In the genomic region with DNA sequence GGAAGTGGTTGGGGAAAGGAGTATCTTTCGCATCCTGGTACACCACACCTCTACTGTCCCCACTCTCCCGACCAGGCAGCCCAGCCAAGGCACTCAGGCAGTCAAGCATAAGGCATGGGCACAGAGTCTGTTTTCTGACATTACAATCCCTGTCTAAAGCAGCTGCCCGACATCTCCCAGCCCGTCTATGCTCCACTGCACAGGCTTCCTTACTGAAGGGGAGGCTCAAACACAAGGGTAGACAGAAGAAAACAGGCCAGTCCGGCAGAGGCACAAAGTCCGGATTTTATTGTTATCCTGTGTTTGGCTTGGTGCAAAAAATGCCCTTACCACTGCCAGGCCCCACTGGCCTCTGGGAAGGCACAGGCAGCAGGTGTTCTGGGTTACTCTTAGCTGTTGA, we compare ENCODE assay signal across 21 mouse cellular contexts. TPM values are rescaled to one million over a fixed set of nuclear protein-coding genes. Genes with fewer than 3 reads are reported as not detected.
DNase-seq lines count a peak whose midpoint lies in the region; ATAC-seq and TF ChIP-seq lines count a peak whose summit lies in the region.
"Had no signal": no experiment of that assay in that cellular context is flagged by ENCODE, and none has a peak within 500 bp of the region (broad histone marks: within the 10 kb centered on the region; RNA-seq: fewer than 3 reads in every experiment).

No protein-coding gene starts in this region.

- peaks cover 7% of the 10 kb centered on the region; the same call in 1 of the 2 replicates for H3K27me3 ChIP-seq in midbrain, embryonic 11.5 days (ENCODE audit: control insufficient read depth, insufficient read depth, low read length)
- H3K27me3 ChIP-seq in midbrain, embryonic 13.5 days = peaks cover 6% of the 10 kb centered on the region; the same call in 1 of the 2 replicates
- peaks cover 7% of the 10 kb centered on the region; the same call in 1 of the 2 replicates for H3K27me3 ChIP-seq in kidney, postnatal 0 days (ENCODE audit: insufficient read depth, low read length)
- H3K27me3 ChIP-seq: hindbrain, embryonic 15.5 days had no signal

- no peak overlapping the region for H3K4me2 ChIP-seq in midbrain, embryonic 11.5 days
- no peak overlapping the region for H3K4me2 ChIP-seq in midbrain, embryonic 13.5 days (replicated peaks)
- no peak overlapping the region for H3K4me2 ChIP-seq in kidney, postnatal 0 days (ENCODE audit: low read length)
- H3K4me2 ChIP-seq: embryonic facial prominence, embryonic 12.5 days; forebrain, embryonic 12.5 days; heart, embryonic 13.5 days; hindbrain, embryonic 15.5 days had no signal

- no peaks in the 10 kb centered on the region for H3K9me3 ChIP-seq in midbrain, embryonic 11.5 days (ENCODE audit: control insufficient read depth, low read length)
- H3K9me3 ChIP-seq in midbrain, embryonic 13.5 days = no peaks in the 10 kb centered on the region
- no peaks in the 10 kb centered on the region for H3K9me3 ChIP-seq in kidney, postnatal 0 days (replicated peaks; ENCODE audit: low read length)
- H3K9me3 ChIP-seq: embryonic facial prominence, embryonic 12.5 days; forebrain, embryonic 12.5 days; heart, embryonic 13.5 days; hindbrain, embryonic 15.5 days had no signal

- H3K9ac ChIP-seq in midbrain, embryonic 11.5 days (ENCODE audit: low read length) = no peak overlapping the region
- H3K9ac ChIP-seq in midbrain, embryonic 13.5 days (replicated peaks) = no peak overlapping the region
- no peak overlapping the region for H3K9ac ChIP-seq in kidney, postnatal 0 days (ENCODE audit: low read depth, low read length)
- H3K9ac ChIP-seq: embryonic facial prominence, embryonic 12.5 days; forebrain, embryonic 12.5 days; forebrain, postnatal 0 days; heart, embryonic 13.5 days; hindbrain, embryonic 15.5 days had no signal

- peaks cover 3% of the 10 kb centered on the region; the same call in 1 of the 2 replicates for H3K4me1 ChIP-seq in midbrain, embryonic 11.5 days (ENCODE audit: control insufficient read depth, insufficient read depth, low read length)
- peaks cover 7% of the 10 kb centered on the region for H3K4me1 ChIP-seq in midbrain, embryonic 13.5 days (replicated peaks)
- H3K4me1 ChIP-seq in kidney, postnatal 0 days (replicated peaks; ENCODE audit: insufficient read depth, low read length) = no peaks in the 10 kb centered on the region; the same call in 1 of the 2 replicates
- H3K4me1 ChIP-seq: embryonic facial prominence, embryonic 12.5 days had no signal

- no peak overlapping the region for H3K4me3 ChIP-seq in midbrain, embryonic 11.5 days (ENCODE audit: low read depth, low read length)
- H3K4me3 ChIP-seq in midbrain, embryonic 13.5 days (replicated peaks) = no peak overlapping the region
- no peak overlapping the region for H3K4me3 ChIP-seq in kidney, postnatal 0 days (replicated peaks; ENCODE audit: low read depth, low read length)
- H3K4me3 ChIP-seq: embryonic facial prominence, embryonic 12.5 days; forebrain, embryonic 12.5 days; gastrocnemius, adult 2 months; heart, embryonic 13.5 days; hindbrain, embryonic 15.5 days had no signal

- H3K27ac ChIP-seq in midbrain, embryonic 11.5 days (ENCODE audit: low read depth, low read length) = no peak overlapping the region
- H3K27ac ChIP-seq in midbrain, embryonic 13.5 days = no peak overlapping the region
- peak overlapping the region; percentile 13 for H3K27ac ChIP-seq in kidney, postnatal 0 days
- H3K27ac ChIP-seq: embryonic facial prominence, embryonic 12.5 days; forebrain, embryonic 12.5 days; gastrocnemius, adult 2 months; heart, embryonic 13.5 days; hindbrain, embryonic 15.5 days had no signal

- H3K36me3 ChIP-seq in midbrain, embryonic 11.5 days (ENCODE audit: control insufficient read depth, insufficient read depth, low read length) = peaks cover 7% of the 10 kb centered on the region
- H3K36me3 ChIP-seq in midbrain, embryonic 13.5 days = peaks cover 95% of the 10 kb centered on the region
- H3K36me3 ChIP-seq in kidney, postnatal 0 days (ENCODE audit: insufficient read depth, low read length) = peaks cover 44% of the 10 kb centered on the region

- peak; percentile 67 for DNase-seq in midbrain, embryonic 11.5 days (ENCODE audit: low spot score, missing footprints)
- DNase-seq in kidney, adult 9 months = peak; percentile 64
- peak; percentile 52 for DNase-seq in kidney, postnatal 0 days (ENCODE audit: low spot score)
- no peak for DNase-seq in embryo, embryonic 10.5 days (ENCODE audit: low spot score)
- no peak for DNase-seq in spleen, adult 18-20 months
- no peak for DNase-seq in lung, postnatal 10 days
- DNase-seq: adrenal gland, adult 2 months; adrenal gland, postnatal 36 days; cerebellum, adult 11 months; cerebellum, adult 8-10 months; forebrain, postnatal 0 days; gastrocnemius, adult 2 months; gastrocnemius, postnatal 36 days; heart, adult 11 months; heart, postnatal 36 days had no signal

- 85% methylated on average over 6 of the region's 6 CpGs for WGBS in midbrain, embryonic 11.5 days
- 73% methylated on average over 6 of the region's 6 CpGs for WGBS in midbrain, embryonic 13.5 days
- WGBS in kidney, postnatal 0 days = 49% methylated on average over 6 of the region's 6 CpGs

- ATAC-seq in midbrain, embryonic 11.5 days (ENCODE audit: low FRiP score) = no peak
- no peak for ATAC-seq in midbrain, embryonic 13.5 days
- peak; percentile 55 for ATAC-seq in kidney, postnatal 0 days (replicated peaks; ENCODE audit: low FRiP score, low read depth)
- ATAC-seq: forebrain, postnatal 0 days had no signal

- TF ChIP-seq CTCF in kidney, postnatal 0 days (IDR thresholded peaks at IDR 0.05; ENCODE audit: low read depth) = no peak

RNA-seq across cellular contexts. Expression of a gene that starts 13.3 kb away (rescaled TPM):
- polyA plus RNA-seq in midbrain, embryonic 11.5 days (2014; fragmentation: Nextera tagmentation; extraction: Ambion mirVana) = 3.7 and 4.5 TPM in 2 replicates
- polyA plus RNA-seq in midbrain, embryonic 13.5 days (2015; fragmentation: Nextera tagmentation; extraction: Ambion mirVana) = 7.6 and 9.9 TPM in 2 replicates
- not detected in 2 replicates for polyA plus RNA-seq in kidney, postnatal 0 days (2015; fragmentation: Nextera tagmentation; extraction: Ambion mirVana)
- polyA plus RNA-seq: adrenal gland, adult 2 months; heart, embryonic 13.5 days; heart, postnatal 0 days had no signal

RNA-seq across cellular contexts. Expression of a gene that starts 14.2 kb away (rescaled TPM):
- 14.3 and 15.3 TPM in 2 replicates for polyA plus RNA-seq in midbrain, embryonic 11.5 days (2014; fragmentation: Nextera tagmentation; extraction: Ambion mirVana)
- polyA plus RNA-seq in midbrain, embryonic 13.5 days (2015; fragmentation: Nextera tagmentation; extraction: Ambion mirVana) = 13.5 and 20.6 TPM in 2 replicates
- polyA plus RNA-seq in kidney, postnatal 0 days (2015; fragmentation: Nextera tagmentation; extraction: Ambion mirVana) = 0.33 and 0.36 TPM in 2 replicates

RNA-seq across cellular contexts. Expression of a gene that starts 35.8 kb away (rescaled TPM):
- 75.1 and 87.0 TPM in 2 replicates for polyA plus RNA-seq in midbrain, embryonic 11.5 days (2014; fragmentation: Nextera tagmentation; extraction: Ambion mirVana)
- 72.2 and 73.2 TPM in 2 replicates for polyA plus RNA-seq in midbrain, embryonic 13.5 days (2015; fragmentation: Nextera tagmentation; extraction: Ambion mirVana)
- polyA plus RNA-seq in kidney, postnatal 0 days (2015; fragmentation: Nextera tagmentation; extraction: Ambion mirVana) = 171 and 193 TPM in 2 replicates

RNA-seq across cellular contexts. Expression of a gene that starts 35.9 kb away (rescaled TPM):
- 107 and 114 TPM in 2 replicates for polyA plus RNA-seq in midbrain, embryonic 11.5 days (2014; fragmentation: Nextera tagmentation; extraction: Ambion mirVana)
- polyA plus RNA-seq in midbrain, embryonic 13.5 days (2015; fragmentation: Nextera tagmentation; extraction: Ambion mirVana) = 61.1 and 62.4 TPM in 2 replicates
- 215 and 229 TPM in 2 replicates for polyA plus RNA-seq in kidney, postnatal 0 days (2015; fragmentation: Nextera tagmentation; extraction: Ambion mirVana)

RNA-seq across cellular contexts. Expression of a gene that starts 45.7 kb away (rescaled TPM):
- 268 and 278 TPM in 2 replicates for polyA plus RNA-seq in midbrain, embryonic 11.5 days (2014; fragmentation: Nextera tagmentation; extraction: Ambion mirVana)
- 98.4 and 99.3 TPM in 2 replicates for polyA plus RNA-seq in midbrain, embryonic 13.5 days (2015; fragmentation: Nextera tagmentation; extraction: Ambion mirVana)
- 137 and 160 TPM in 2 replicates for polyA plus RNA-seq in kidney, postnatal 0 days (2015; fragmentation: Nextera tagmentation; extraction: Ambion mirVana)

Comparison
In these comparisons a context has a peak if more than half of its experiments do, and no peak if none do; other contexts are left out.
1. DNase-seq: peak in midbrain, embryonic 11.5 days (single experiment), kidney, adult 9 months (single experiment) and kidney, postnatal 0 days (single experiment); none in embryo, embryonic 10.5 days (single experiment), spleen, adult 18-20 months (0 of 2) and lung, postnatal 10 days (single experiment).
2. RNA of a gene that starts 14.2 kb away (polyA plus RNA-seq): 13.5 to 20.6 TPM in midbrain, embryonic 13.5 days and 14.3 to 15.3 TPM in midbrain, embryonic 11.5 days; 0.33 to 0.36 TPM in kidney, postnatal 0 days; every median in the first group is over 10 times any median in the second.